Mouse (Mus musculus) MEL (cell line): Measurements from ENCODE around the gene Kifc5b. TPM values are rescaled to one million over a fixed set of nuclear protein-coding genes. Genes with fewer than 3 reads are reported as not detected.

Source experiments
- DNase-seq: peaks from one replicate; pipeline ENCODE4 v3.0.0; 2011; ENCODE audit warnings: low read depth, low spot score
- H3K27ac ChIP-seq: 2 replicates; pipeline ENCODE4 v1.5.1; 2012; ENCODE audit warnings: low read depth, mild to moderate bottlenecking, control low read depth, low read length, moderate library complexity; ENCODE audit not compliant: control insufficient read depth
- H3K27me3 ChIP-seq, 2 experiments: fragments of 150-350 bp in 1 of 2; sonication (generic) in 1 of 2; 2 replicates each; pipeline ENCODE4 v1.6.1; 2012; ENCODE audit warnings: low read length in 2 of 2, mild to moderate bottlenecking in 2 of 2, improper control_type of control experiment in 1 of 2, moderate library complexity in 1 of 2; ENCODE audit not compliant: insufficient read depth in 2 of 2, control insufficient read depth in 1 of 2
- H3K36me3 ChIP-seq, 2 experiments: 2 replicates each; pipeline ENCODE4 v1.6.1; 2012 to 2014; ENCODE audit warnings: low read length in 2 of 2, improper control_type of control experiment in 1 of 2, inconsistent platforms in 1 of 2, mild to moderate bottlenecking in 1 of 2; ENCODE audit not compliant: insufficient read depth in 2 of 2, control insufficient read depth in 1 of 2
- H3K4me1 ChIP-seq, 2 experiments: fragments of 150-350 bp in 1 of 2; sonication (generic) in 1 of 2; 2 replicates each; pipeline ENCODE4 v1.6.1; 2012; ENCODE audit warnings: low read length in 2 of 2, improper control_type of control experiment in 1 of 2, mild to moderate bottlenecking in 1 of 2; ENCODE audit not compliant: insufficient read depth in 2 of 2, control insufficient read depth in 1 of 2
- H3K4me3 ChIP-seq, 2 experiments: fragments of 150-350 bp in 1 of 2; sonication (generic) in 1 of 2; 2 replicates each; pipeline ENCODE4 v1.5.1; 2012; ENCODE audit warnings: low read depth in 2 of 2, low read length in 2 of 2, mild to moderate bottlenecking in 2 of 2, moderate library complexity in 2 of 2, control low read depth in 1 of 2, improper control_type of control experiment in 1 of 2; ENCODE audit not compliant: control insufficient read depth in 1 of 2, insufficient read depth in 1 of 2
- H3K79me2 ChIP-seq: 2 replicates; pipeline ENCODE4 v1.6.1; 2012; ENCODE audit warnings: mild to moderate bottlenecking, low read length, moderate library complexity; ENCODE audit not compliant: control insufficient read depth, poor library complexity, insufficient read depth
- H3K9ac ChIP-seq: 2 replicates; pipeline ENCODE4 v1.6.1; 2012; ENCODE audit warnings: low read depth, mild to moderate bottlenecking, control low read depth, low read length, moderate library complexity; ENCODE audit not compliant: control insufficient read depth, poor library complexity, severe bottlenecking
- H3K9me3 ChIP-seq: fragments of 150-350 bp; sonication (generic); replicated peaks from 2 replicates; pipeline ENCODE4 v1.6.1; 2012; ENCODE audit warnings: mild to moderate bottlenecking, low read length, improper control_type of control experiment, moderate library complexity; ENCODE audit not compliant: insufficient read depth
- BHLHE40 ChIP-seq: IDR thresholded peaks from 2 replicates; pipeline ENCODE4 v1.6.1; 2012; ENCODE audit warnings: low read depth, mild to moderate bottlenecking, inconsistent platforms, low read length, improper control_type of control experiment, borderline replicate concordance
- CHD1 ChIP-seq: IDR thresholded peaks from 2 replicates; pipeline ENCODE4 v1.6.1; 2012; ENCODE audit warnings: low read depth, mild to moderate bottlenecking, inconsistent platforms, low read length, improper control_type of control experiment
- CHD2 ChIP-seq: IDR thresholded peaks from 2 replicates; pipeline ENCODE4 v1.6.1; 2011; ENCODE audit warnings: low read length, improper control_type of control experiment
- E2F4 ChIP-seq: IDR thresholded peaks from 2 replicates; pipeline ENCODE4 v1.6.1; 2011; ENCODE audit warnings: low read depth, low read length, improper control_type of control experiment, borderline replicate concordance
- EP300 ChIP-seq, 2 experiments: IDR thresholded peaks; 2 replicates each; pipeline ENCODE4 v1.6.1; 2011; ENCODE audit warnings: improper control_type of control experiment in 2 of 2, low read length in 2 of 2, low read depth in 1 of 2, mild to moderate bottlenecking in 1 of 2
- ETS1 ChIP-seq: IDR thresholded peaks from 2 replicates; pipeline ENCODE4 v1.6.1; 2012; ENCODE audit warnings: low read depth, mild to moderate bottlenecking, inconsistent platforms, low read length, improper control_type of control experiment, moderate library complexity
- GABPA ChIP-seq: IDR thresholded peaks from 2 replicates; pipeline ENCODE4 v1.6.1; 2012; ENCODE audit warnings: low read depth, mild to moderate bottlenecking, inconsistent platforms, low read length, improper control_type of control experiment, moderate library complexity
- GATA1 ChIP-seq: IDR thresholded peaks from 2 replicates; pipeline ENCODE4 v1.6.1; 2011; ENCODE audit warnings: low read depth, low read length, improper control_type of control experiment
- KAT2A ChIP-seq: conservative IDR thresholded peaks from 2 replicates; pipeline ENCODE4 v1.6.1; 2012; ENCODE audit warnings: low read depth, low read length, improper control_type of control experiment, inconsistent platforms
- MAX ChIP-seq: IDR thresholded peaks from 2 replicates; pipeline ENCODE4 v1.6.1; 2011; ENCODE audit warnings: low read length, improper control_type of control experiment
- MAZ ChIP-seq: IDR thresholded peaks from 2 replicates; pipeline ENCODE4 v1.6.1; 2012; ENCODE audit warnings: low read depth, mild to moderate bottlenecking, inconsistent platforms, low read length, improper control_type of control experiment
- MEF2A ChIP-seq: IDR thresholded peaks from 2 replicates; pipeline ENCODE4 v1.6.1; 2014; ENCODE audit warnings: low read depth, mild to moderate bottlenecking, inconsistent platforms, low read length, improper control_type of control experiment; ENCODE audit not compliant: poor library complexity, insufficient replicate concordance, severe bottlenecking; ENCODE audit errors: extremely low read depth
- MXI1 ChIP-seq: IDR thresholded peaks from 2 replicates; pipeline ENCODE4 v1.6.1; 2011; ENCODE audit warnings: mild to moderate bottlenecking, low read depth, low read length, improper control_type of control experiment
- MYB ChIP-seq: IDR thresholded peaks from 2 replicates; pipeline ENCODE4 v1.6.1; 2011; ENCODE audit warnings: mild to moderate bottlenecking, low read depth, low read length, improper control_type of control experiment
- NELFE ChIP-seq: IDR thresholded peaks from 2 replicates; pipeline ENCODE4 v1.6.1; 2011; ENCODE audit warnings: low read depth, low read length, improper control_type of control experiment
- POLR2A ChIP-seq, 2 experiments: IDR thresholded peaks; 2 replicates each; pipeline ENCODE4 v1.6.1; 2011 to 2012; ENCODE audit warnings: low read length in 2 of 2, mild to moderate bottlenecking in 2 of 2, control low read depth in 1 of 2, improper control_type of control experiment in 1 of 2, low read depth in 1 of 2, moderate library complexity in 1 of 2; ENCODE audit not compliant: control insufficient read depth in 1 of 2, insufficient read depth in 1 of 2, poor library complexity in 1 of 2
- POLR2AphosphoS2 ChIP-seq: IDR thresholded peaks from 2 replicates; pipeline ENCODE4 v1.6.1; 2011; ENCODE audit warnings: low read length, improper control_type of control experiment
- POLR2AphosphoS5 ChIP-seq: IDR thresholded peaks from 2 replicates; pipeline ENCODE4 v1.6.1; 2012; ENCODE audit warnings: low read depth, borderline replicate concordance, mild to moderate bottlenecking, inconsistent platforms, low read length, moderate library complexity, mixed read lengths
- RCOR1 ChIP-seq: IDR thresholded peaks from 2 replicates; pipeline ENCODE4 v1.6.1; 2012; ENCODE audit warnings: low read depth, mild to moderate bottlenecking, inconsistent platforms, low read length, improper control_type of control experiment
- SMC3 ChIP-seq: IDR thresholded peaks from 2 replicates; pipeline ENCODE4 v1.6.1; 2011; ENCODE audit warnings: low read depth, low read length, improper control_type of control experiment
- TBP ChIP-seq: IDR thresholded peaks from 2 replicates; pipeline ENCODE4 v1.8.0; 2011; ENCODE audit warnings: low read depth, low read length, improper control_type of control experiment
- TCF12 ChIP-seq: IDR thresholded peaks from 2 replicates; pipeline ENCODE4 v1.6.1; 2014; ENCODE audit warnings: low read depth, mild to moderate bottlenecking, inconsistent platforms, low read length, improper control_type of control experiment, moderate library complexity
- UBTF ChIP-seq: IDR thresholded peaks from 2 replicates; pipeline ENCODE4 v1.6.1; 2012; ENCODE audit warnings: low read depth, mild to moderate bottlenecking, inconsistent platforms, low read length, improper control_type of control experiment, moderate library complexity, borderline replicate concordance; ENCODE audit not compliant: insufficient read depth
- USF1 ChIP-seq: IDR thresholded peaks from 2 replicates; pipeline ENCODE4 v1.6.1; 2014; ENCODE audit warnings: low read depth, mild to moderate bottlenecking, inconsistent platforms, low read length, improper control_type of control experiment, moderate library complexity
- USF2 ChIP-seq, 2 experiments: IDR thresholded peaks; 2 replicates each; pipeline ENCODE4 v1.6.1; 2011 to 2012; ENCODE audit warnings: improper control_type of control experiment in 2 of 2, low read length in 2 of 2, borderline replicate concordance in 1 of 2, inconsistent platforms in 1 of 2, low read depth in 1 of 2, mild to moderate bottlenecking in 1 of 2; ENCODE audit not compliant: insufficient read depth in 1 of 2
- ZC3H11A ChIP-seq: IDR thresholded peaks from 2 replicates; pipeline ENCODE4 v1.6.1; 2012; ENCODE audit warnings: low read depth, mild to moderate bottlenecking, inconsistent platforms, low read length, improper control_type of control experiment
- ZNF384 ChIP-seq: IDR thresholded peaks from 2 replicates; pipeline ENCODE4 v1.6.1; 2012; ENCODE audit warnings: low read depth, mild to moderate bottlenecking, inconsistent platforms, low read length, improper control_type of control experiment
- polyA plus RNA-seq, 2 experiments: library from polyadenylated mRNA; stranded (reverse) in 1 of 2; unstranded in 1 of 2; fragments of >175 nt in 1 of 2; fragments of >200 nt in 1 of 2; gene quantifications; 2 replicates each; pipeline versions ENCODE4 v1.2.1 to v1.2.4; 2012; ENCODE audit warnings: low replicate concordance in 2 of 2, low read depth in 1 of 2; ENCODE audit not compliant: insufficient read length in 2 of 2, insufficient read depth in 1 of 2, missing spikeins in 1 of 2
- total RNA-seq: library from RNA; depleted of rRNA; stranded (reverse); fragments of 300-350 nt; gene quantifications from 2 replicates; pipeline ENCODE4 v1.2.3, GENCODE M21; 2012

Gene Kifc5b
- total and polyA plus RNA-seq, 3 experiments: 10.6 to 111 (median 45.4) TPM

GRCm38 (mm10) chr17:26946567-26946966, 29.7 kb downstream of the Kifc5b start:
- Histone ChIP-seq H3K4me1 (peaks cover 0 to 21% of the 10 kb centered on the region in 2 experiments; a peak in 2 of 4 replicates), H3K27ac (no peak overlapping the region), H3K36me3 (peaks cover 0 to 3% of the 10 kb centered on the region in 2 experiments; a peak in 1 of 4 replicates), H3K9ac (no peak overlapping the region), H3K79me2 (peaks cover 2% of the 10 kb centered on the region; the same call in 1 of the 2 replicates), H3K27me3 (no peaks in the 10 kb centered on the region), H3K9me3 (no peaks in the 10 kb centered on the region), H3K4me3 (no peak overlapping the region)
- no peak for DNase-seq
- TF ChIP-seq EP300 (IDR thresholded peaks at IDR 0.05; ENCODE audit: low read depth in 1 of 2, low read length in 2 of 2) (no peak), GATA1 (no peak), TCF12 (no peak), USF2 (IDR thresholded peaks at IDR 0.05; ENCODE audit: borderline replicate concordance in 1 of 2, insufficient read depth in 1 of 2, low read depth in 1 of 2, low read length in 2 of 2) (no peak), SMC3 (no peak), UBTF (no peak), MEF2A (no peak), KAT2A (no peak), CHD1 (no peak), POLR2A (IDR thresholded peaks at IDR 0.05; ENCODE audit: control insufficient read depth in 1 of 2, insufficient read depth in 1 of 2, low read depth in 1 of 2, low read length in 2 of 2, poor library complexity in 1 of 2) (no peak), MAZ (no peak), MXI1 (no peak)

GRCm38 (mm10) chr17:26947231-26948100, 30.6 kb downstream of the Kifc5b start:
- Histone ChIP-seq H3K27me3 (no peaks in the 10 kb centered on the region), H3K36me3 (peaks cover 0 to 3% of the 10 kb centered on the region in 2 experiments; a peak in 1 of 4 replicates), H3K9me3 (no peaks in the 10 kb centered on the region), H3K4me3 (no peak overlapping the region), H3K79me2 (no peaks in the 10 kb centered on the region), H3K4me1 (peaks cover 0 to 16% of the 10 kb centered on the region in 2 experiments; a peak in 2 of 4 replicates), H3K27ac (no peak overlapping the region), H3K9ac (no peak overlapping the region)
- TF ChIP-seq CHD2: no peak
- TF ChIP-seq ZC3H11A: no peak
- TF ChIP-seq POLR2A (IDR thresholded peaks at IDR 0.05; ENCODE audit: control insufficient read depth in 1 of 2, insufficient read depth in 1 of 2, low read depth in 1 of 2, low read length in 2 of 2, poor library complexity in 1 of 2): no peak
- no peak for TF ChIP-seq USF1
- TF ChIP-seq UBTF: no peak
- TF ChIP-seq ZNF384: no peak
- TF ChIP-seq CHD1: no peak
- no peak for TF ChIP-seq MAX
- TF ChIP-seq POLR2AphosphoS5: no peak
- no peak for TF ChIP-seq TBP
- no peak for TF ChIP-seq MXI1
- no peak for TF ChIP-seq GABPA
- no peak for TF ChIP-seq ETS1
- TF ChIP-seq MYB: no peak
- TF ChIP-seq BHLHE40: no peak
- TF ChIP-seq RCOR1: no peak
- TF ChIP-seq E2F4: no peak
- TF ChIP-seq USF2 (IDR thresholded peaks at IDR 0.05; ENCODE audit: borderline replicate concordance in 1 of 2, insufficient read depth in 1 of 2, low read depth in 1 of 2, low read length in 2 of 2): no peak
- no peak for TF ChIP-seq POLR2AphosphoS2
- no peak for TF ChIP-seq NELFE
- DNase-seq: no peak
